Mouse (Mus musculus) kidney, adult 11 months (tissue): Measurements from ENCODE around the gene Adprhl1.

Experiments used
- DNase-seq: peaks from one replicate; pipeline ENCODE4 v3.0.0; 2022

The Adprhl1 gene

GRCm38 (mm10) chr8:13254019-13254418, at the start of gene Adprhl1:
TSS of gene Adprhl1 (minus strand) at chr8:13254162.
- DNase-seq, result peak; percentile 62

- no peak for DNase-seq
Observed at GRCm38 (mm10) chr8:13301036-13301435, 47.1 kb upstream of the Adprhl1 start.

GRCm38 (mm10) chr8:13299571-13299970, 45.6 kb upstream of the Adprhl1 start:
- DNase-seq, result peak; percentile 31

GRCm38 (mm10) chr8:13293677-13294470, 39.9 kb upstream of the Adprhl1 start:
- peak; percentile 24 for DNase-seq

GRCm38 (mm10) chr8:13292364-13292763, 38.4 kb upstream of the Adprhl1 start:
- DNase-seq, result peak; percentile 71

GRCm38 (mm10) chr8:13288646-13289045, 34.7 kb upstream of the Adprhl1 start:
- peak; percentile 30 for DNase-seq

GRCm38 (mm10) chr8:13287692-13288623, 34.0 kb upstream of the Adprhl1 start, which contains the start of the genes Dcun1d2 and Tmco3:
TSS of gene Dcun1d2 (minus strand) at chr8:13288131.
TSS of gene Tmco3 (plus strand) at chr8:13288190.
- DNase-seq, result peak; percentile 95

GRCm38 (mm10) chr8:13287304-13287691, 33.3 kb upstream of the Adprhl1 start:
- peak; percentile 93 for DNase-seq

GRCm38 (mm10) chr8:13283200-13283599, 29.2 kb upstream of the Adprhl1 start:
- no peak for DNase-seq

- DNase-seq, result no peak
Observed at GRCm38 (mm10) chr8:13276941-13277447, 23.0 kb upstream of the Adprhl1 start.

GRCm38 (mm10) chr8:13272834-13273233, 18.9 kb upstream of the Adprhl1 start:
- DNase-seq, result no peak

GRCm38 (mm10) chr8:13267566-13267965, 13.6 kb upstream of the Adprhl1 start:
- no peak for DNase-seq

GRCm38 (mm10) chr8:13263376-13263775, 9.4 kb upstream of the Adprhl1 start:
- no peak for DNase-seq

- no peak for DNase-seq
Observed at GRCm38 (mm10) chr8:13253413-13253812, 549 bp downstream of the Adprhl1 start.

- no peak for DNase-seq
Observed at GRCm38 (mm10) chr8:13252837-13253236, 1.1 kb downstream of the Adprhl1 start.

- no peak for DNase-seq
Observed at GRCm38 (mm10) chr8:13244343-13244880, 9.6 kb downstream of the Adprhl1 start.

GRCm38 (mm10) chr8:13242985-13243870, 10.7 kb downstream of the Adprhl1 start:
- DNase-seq, result no peak

- DNase-seq, result peak; percentile 60
Observed at GRCm38 (mm10) chr8:13240691-13241090, 13.3 kb downstream of the Adprhl1 start.

- DNase-seq, result no peak
Observed at GRCm38 (mm10) chr8:13240055-13240454, 13.9 kb downstream of the Adprhl1 start.

- DNase-seq, result no peak
Observed at GRCm38 (mm10) chr8:13234803-13235202, 19.2 kb downstream of the Adprhl1 start.

- no peak for DNase-seq
Observed at GRCm38 (mm10) chr8:13230471-13230870, 23.5 kb downstream of the Adprhl1 start.

- DNase-seq, result no peak
Observed at GRCm38 (mm10) chr8:13229802-13230201, 24.2 kb downstream of the Adprhl1 start.
